Comparison of ENCODE assay signal across 7 mouse cellular contexts in the genomic region with DNA sequence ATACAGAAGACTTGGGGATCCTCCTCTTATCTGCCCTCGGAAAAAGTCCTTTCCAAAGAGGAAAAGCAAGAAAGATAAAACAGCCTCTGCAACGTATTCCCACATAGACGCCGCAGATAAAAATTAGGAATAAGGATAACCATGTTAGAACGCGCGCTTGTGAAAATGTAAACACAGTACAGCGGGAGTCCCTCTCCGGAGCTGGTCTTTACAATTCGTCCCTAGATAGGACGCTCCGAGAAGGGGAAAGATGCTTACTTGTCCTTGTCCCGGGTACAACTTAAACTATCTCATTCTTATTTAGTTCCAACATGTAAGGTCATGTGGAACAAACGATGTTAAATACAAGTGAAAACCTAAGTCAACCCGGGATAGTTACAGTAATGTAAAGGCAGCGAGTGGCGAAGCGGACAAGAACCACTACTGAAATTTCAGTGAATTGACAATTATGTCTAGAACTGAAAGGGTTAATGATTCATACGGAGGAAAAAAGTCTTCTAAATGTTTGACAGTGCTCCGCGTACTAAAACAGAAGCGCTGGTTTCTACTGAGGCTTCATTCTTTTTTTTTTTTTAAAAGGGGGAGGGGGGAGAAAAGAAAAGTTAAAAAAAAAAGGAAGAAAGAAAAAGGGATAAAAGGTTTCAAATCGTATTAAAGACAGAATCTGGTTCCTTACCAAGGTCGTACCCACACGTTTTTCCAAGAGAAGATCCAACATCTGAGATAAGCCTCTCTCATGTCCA.
DNase-seq lines count a peak whose midpoint lies in the region; ATAC-seq and TF ChIP-seq lines count a peak whose summit lies in the region.

No protein-coding gene starts in this region.

- peak overlapping the region; percentile 99 for H3K4me2 ChIP-seq in forebrain, embryonic 14.5 days (ENCODE audit: low read length)
- peak overlapping the region; percentile 94 for H3K4me2 ChIP-seq in limb, embryonic 15.5 days
- H3K4me2 ChIP-seq in stomach, postnatal 0 days (replicated peaks; ENCODE audit: low read depth): peak overlapping the region; percentile 90

- H3K27me3 ChIP-seq in testis, adult 2 months (ENCODE audit: control insufficient read depth, insufficient read depth, low read length): peaks cover 7% of the 10 kb centered on the region; the same call in 1 of the 2 replicates
- H3K27me3 ChIP-seq in forebrain, embryonic 14.5 days (replicated peaks; ENCODE audit: control insufficient read depth, insufficient read depth, low read length): peaks cover 28% of the 10 kb centered on the region
- H3K27me3 ChIP-seq in limb, embryonic 15.5 days: peaks cover 38% of the 10 kb centered on the region
- no peaks in the 10 kb centered on the region for H3K27me3 ChIP-seq in stomach, postnatal 0 days (ENCODE audit: control insufficient read depth, insufficient read depth, low read length)

- H3K4me1 ChIP-seq in testis, adult 2 months (ENCODE audit: control insufficient read depth, insufficient read depth, low read length): peaks cover 5% of the 10 kb centered on the region
- peaks cover 18% of the 10 kb centered on the region; the same call in 1 of the 2 replicates for H3K4me1 ChIP-seq in forebrain, embryonic 14.5 days (ENCODE audit: control insufficient read depth, insufficient read depth, low read length)
- H3K4me1 ChIP-seq in limb, embryonic 15.5 days: peaks cover 27% of the 10 kb centered on the region
- H3K4me1 ChIP-seq in stomach, postnatal 0 days (replicated peaks; ENCODE audit: control insufficient read depth, insufficient read depth): no peaks in the 10 kb centered on the region

- DNase-seq in testis, postnatal 10 days (ENCODE audit: low spot score): no peak
- peak; percentile 32 for DNase-seq in forebrain, embryonic 14.5 days (ENCODE audit: low spot score)
- DNase-seq in stomach, postnatal 0 days (ENCODE audit: low spot score): no peak
- no peak for DNase-seq in c-Kit-positive CD71-positive TER-119-positive erythroid progenitor cells, embryonic 14.5 days (ENCODE audit: low spot score)
- DNase-seq in left cerebral cortex, adult 9 months (ENCODE audit: low spot score in 2 of 2): no peak

- no peak for TF ChIP-seq CTCF in testis, adult 2 months (IDR thresholded peaks at IDR 0.05; ENCODE audit: control insufficient read depth, insufficient read depth, insufficient replicate concordance, low read depth, low read length)
- no peak for TF ChIP-seq CTCF in stomach, postnatal 0 days (IDR thresholded peaks at IDR 0.05; ENCODE audit: low read depth)

- no peak for TF ChIP-seq POLR2A in testis, adult 2 months (IDR thresholded peaks at IDR 0.05; ENCODE audit: control insufficient read depth, low read depth, low read length)

- H3K36me3 ChIP-seq in testis, adult 2 months (ENCODE audit: control insufficient read depth, insufficient read depth, low read length): no peaks in the 10 kb centered on the region
- no peaks in the 10 kb centered on the region for H3K36me3 ChIP-seq in forebrain, embryonic 14.5 days (ENCODE audit: control insufficient read depth, insufficient read depth, low read length)
- no peaks in the 10 kb centered on the region for H3K36me3 ChIP-seq in limb, embryonic 15.5 days
- no peaks in the 10 kb centered on the region for H3K36me3 ChIP-seq in stomach, postnatal 0 days (ENCODE audit: control insufficient read depth, insufficient read depth, low read length)

- H3K27ac ChIP-seq in testis, adult 2 months (ENCODE audit: control insufficient read depth, insufficient read depth, low read depth, low read length): no peak overlapping the region
- no peak overlapping the region for H3K27ac ChIP-seq in forebrain, embryonic 14.5 days (ENCODE audit: low read depth, low read length)
- H3K27ac ChIP-seq in limb, embryonic 15.5 days: peak overlapping the region; percentile 43
- peak overlapping the region; percentile 49; the same call in 1 of the 2 replicates for H3K27ac ChIP-seq in stomach, postnatal 0 days (replicated peaks)

- peak overlapping the region; percentile 49 for H3K4me3 ChIP-seq in testis, adult 2 months (ENCODE audit: control insufficient read depth, low read depth, low read length)
- H3K4me3 ChIP-seq in forebrain, embryonic 14.5 days (ENCODE audit: low read depth, low read length): peak overlapping the region; percentile 52
- H3K4me3 ChIP-seq in limb, embryonic 15.5 days: peak overlapping the region; percentile 57
- H3K4me3 ChIP-seq in stomach, postnatal 0 days (ENCODE audit: low read depth, low read length): peak overlapping the region; percentile 55

- no peak for ATAC-seq in forebrain, embryonic 14.5 days
- ATAC-seq in limb, embryonic 15.5 days (ENCODE audit: insufficient number of reproducible peaks, low FRiP score, low TSS enrichment, low read depth): no peak
- no peak for ATAC-seq in stomach, postnatal 0 days (ENCODE audit: low FRiP score, low TSS enrichment)

- H3K9ac ChIP-seq in forebrain, embryonic 14.5 days (ENCODE audit: low read length): peak overlapping the region; percentile 52
- H3K9ac ChIP-seq in limb, embryonic 15.5 days: no peak overlapping the region
- H3K9ac ChIP-seq in stomach, postnatal 0 days (ENCODE audit: low read length): peak overlapping the region; percentile 57

- no peaks in the 10 kb centered on the region for H3K9me3 ChIP-seq in forebrain, embryonic 14.5 days (replicated peaks; ENCODE audit: control insufficient read depth, low read length)
- no peaks in the 10 kb centered on the region for H3K9me3 ChIP-seq in limb, embryonic 15.5 days
- no peaks in the 10 kb centered on the region for H3K9me3 ChIP-seq in stomach, postnatal 0 days (ENCODE audit: control insufficient read depth, low read length)

- under 1% methylated on average over 25 of the region's 25 CpGs for WGBS in forebrain, embryonic 14.5 days
- WGBS in limb, embryonic 15.5 days: under 1% methylated on average over 25 of the region's 25 CpGs
- under 1% methylated on average over 25 of the region's 25 CpGs for WGBS in stomach, postnatal 0 days

- no peak for TF ChIP-seq EP300 in stomach, postnatal 0 days (optimal IDR thresholded peaks at IDR 0.05)

Comparison
In these comparisons a context has a peak if more than half of its experiments do, and no peak if none do; other contexts are left out.
1. H3K27ac ChIP-seq: peak in limb, embryonic 15.5 days (single experiment) and stomach, postnatal 0 days (single experiment); none in testis, adult 2 months (single experiment) and forebrain, embryonic 14.5 days (single experiment).
2. Peak in every context shown above with its lines, with median percentiles within 50 percentile points of each other: H3K4me3 ChIP-seq and H3K4me2 ChIP-seq.